Mouse (Mus musculus): ENCODE data around the gene Elovl2. TPM values are rescaled to one million over a fixed set of nuclear protein-coding genes. Genes with fewer than 3 reads are reported as not detected.

Gene Elovl2
- polyA plus RNA-seq, 1 experiment: 0.16 TPM

DNA sequence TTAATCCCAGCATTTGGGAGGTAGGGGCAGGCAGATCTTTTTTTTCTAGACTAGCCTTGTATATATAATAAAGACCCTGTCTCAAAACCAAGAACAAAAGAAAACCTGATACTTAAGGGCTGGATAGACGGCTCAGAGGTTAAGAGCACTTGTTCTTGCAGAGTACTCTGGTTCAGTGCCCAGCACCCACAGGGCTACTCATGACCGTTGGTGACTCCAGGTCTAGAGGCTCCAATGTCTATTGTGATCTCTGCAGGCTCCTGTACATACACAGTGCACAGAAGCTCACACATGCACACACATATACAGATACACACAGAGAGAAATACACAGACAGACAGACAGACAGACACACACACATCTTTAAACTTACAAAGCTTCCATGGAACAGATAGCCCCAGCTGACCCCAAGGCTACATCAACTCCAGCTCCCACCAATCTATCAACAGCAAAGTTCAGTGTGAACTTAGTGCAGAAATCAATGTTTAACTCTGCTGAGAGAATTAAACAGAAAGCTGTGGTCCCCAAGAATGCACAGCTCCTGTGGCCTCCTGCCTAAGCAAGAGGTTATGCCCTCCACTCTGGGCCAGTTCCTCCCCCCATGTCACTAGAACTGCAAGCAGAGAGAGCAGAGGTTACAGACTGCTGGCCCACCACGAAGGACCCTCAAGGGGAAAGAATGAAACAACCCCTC lies 24.4 kb downstream of the Elovl2 start:
- no peak for DNase-seq
- TF ChIP-seq POLR2A (IDR thresholded peaks at IDR 0.05; ENCODE audit: control insufficient read depth, extremely low read depth, insufficient read depth, low read length, poor library complexity) (no peak), CTCF (IDR thresholded peaks at IDR 0.05; ENCODE audit: borderline replicate concordance, control insufficient read depth, extremely low read depth, insufficient read depth, low read length, poor library complexity) (no peak)
- Histone ChIP-seq H3K4me1 (replicated peaks; ENCODE audit: control insufficient read depth, insufficient read depth, low read length) (no peaks in the 10 kb centered on the region), H3K36me3 (ENCODE audit: control insufficient read depth, insufficient read depth, low read length) (no peaks in the 10 kb centered on the region), H3K4me3 (ENCODE audit: control insufficient read depth, insufficient read depth, low read length) (no peak overlapping the region), H3K27me3 (ENCODE audit: control insufficient read depth, insufficient read depth, low read length) (no peaks in the 10 kb centered on the region), H3K27ac (ENCODE audit: control insufficient read depth, insufficient read depth, low read length) (no peak overlapping the region)
- WGBS: 79% methylated on average over 3 of the region's 3 CpGs

DNA sequence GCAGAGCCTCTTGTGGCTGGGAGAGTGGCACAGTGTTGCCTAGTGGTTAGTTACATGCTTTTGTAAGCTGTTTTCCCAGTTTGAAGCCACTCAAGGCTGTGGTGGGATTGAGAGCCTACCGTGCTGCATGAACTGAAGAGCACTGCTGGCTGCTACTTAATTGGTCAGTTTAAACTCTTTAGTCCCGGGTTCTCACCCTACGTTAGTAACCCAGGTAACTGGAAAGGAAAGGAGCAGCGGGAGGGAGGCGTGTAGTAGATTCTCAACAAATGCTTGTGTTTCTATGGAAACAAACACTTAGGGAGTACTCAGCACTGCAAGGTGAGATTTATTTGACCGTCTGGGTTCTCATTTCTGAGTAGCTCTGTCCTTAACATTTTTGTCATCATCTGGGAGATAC lies 32.3 kb downstream of the Elovl2 start:
- no peak overlapping the region for H3K27ac ChIP-seq (ENCODE audit: control insufficient read depth, insufficient read depth, low read length)
- WGBS: 94% methylated on average over 6 of the region's 6 CpGs
- no peak for DNase-seq
- no peaks in the 10 kb centered on the region for H3K4me1 ChIP-seq (replicated peaks; ENCODE audit: control insufficient read depth, insufficient read depth, low read length)
- TF ChIP-seq POLR2A (IDR thresholded peaks at IDR 0.05; ENCODE audit: control insufficient read depth, extremely low read depth, insufficient read depth, low read length, poor library complexity) (no peak), CTCF (IDR thresholded peaks at IDR 0.05; ENCODE audit: borderline replicate concordance, control insufficient read depth, extremely low read depth, insufficient read depth, low read length, poor library complexity) (no peak)
- H3K36me3 ChIP-seq (ENCODE audit: control insufficient read depth, insufficient read depth, low read length): no peaks in the 10 kb centered on the region
- H3K27me3 ChIP-seq (ENCODE audit: control insufficient read depth, insufficient read depth, low read length): no peaks in the 10 kb centered on the region
- H3K4me3 ChIP-seq (ENCODE audit: control insufficient read depth, insufficient read depth, low read length): no peak overlapping the region

DNA sequence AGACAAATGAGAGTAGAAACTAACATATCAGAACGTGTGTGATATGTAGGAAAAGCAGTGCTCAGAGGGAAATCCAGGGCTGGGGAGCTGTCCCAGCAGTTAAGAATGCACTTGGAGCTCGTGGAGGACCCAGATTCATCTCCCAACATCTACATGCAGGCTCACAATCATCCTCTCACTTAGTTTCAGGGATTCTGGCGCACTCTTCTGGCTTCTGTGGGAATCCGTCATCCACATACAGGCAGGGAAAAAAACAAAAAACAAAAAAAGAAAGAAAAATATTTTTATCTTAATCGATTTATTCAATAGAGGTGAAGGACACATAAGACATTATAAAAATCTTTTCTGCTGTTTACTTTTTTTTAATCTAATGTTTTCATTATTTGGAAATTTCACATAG lies 61.8 kb downstream of the Elovl2 start:
- DNase-seq: no peak
- WGBS: 74% methylated on average over 5 of the region's 5 CpGs

GRCm38 (mm10) chr13:41153146-41153545 lies 67.1 kb downstream of the Elovl2 start:
- H3K27ac ChIP-seq (ENCODE audit: control insufficient read depth, insufficient read depth, low read length): no peak overlapping the region
- no peak overlapping the region for H3K4me3 ChIP-seq (ENCODE audit: control insufficient read depth, insufficient read depth, low read length)
- no peaks in the 10 kb centered on the region for H3K36me3 ChIP-seq (ENCODE audit: control insufficient read depth, insufficient read depth, low read length)
- no peak for DNase-seq
- TF ChIP-seq CTCF (IDR thresholded peaks at IDR 0.05; ENCODE audit: borderline replicate concordance, control insufficient read depth, extremely low read depth, insufficient read depth, low read length, poor library complexity) (no peak), POLR2A (IDR thresholded peaks at IDR 0.05; ENCODE audit: control insufficient read depth, extremely low read depth, insufficient read depth, low read length, poor library complexity) (no peak)
- H3K4me1 ChIP-seq (replicated peaks; ENCODE audit: control insufficient read depth, insufficient read depth, low read length): no peaks in the 10 kb centered on the region
- 84% methylated on average over 11 of the region's 11 CpGs for WGBS
- H3K27me3 ChIP-seq (ENCODE audit: control insufficient read depth, insufficient read depth, low read length): no peaks in the 10 kb centered on the region

More for the DNA sequence above, 61.8 kb downstream of the Elovl2 start:
- no peak for TF ChIP-seq CTCF (IDR thresholded peaks at IDR 0.05; ENCODE audit: borderline replicate concordance, control insufficient read depth, extremely low read depth, insufficient read depth, low read length, poor library complexity)
- TF ChIP-seq POLR2A (IDR thresholded peaks at IDR 0.05; ENCODE audit: control insufficient read depth, extremely low read depth, insufficient read depth, low read length, poor library complexity): no peak
- Histone ChIP-seq H3K27ac (ENCODE audit: control insufficient read depth, insufficient read depth, low read length) (no peak overlapping the region), H3K36me3 (ENCODE audit: control insufficient read depth, insufficient read depth, low read length) (no peaks in the 10 kb centered on the region), H3K4me1 (replicated peaks; ENCODE audit: control insufficient read depth, insufficient read depth, low read length) (no peaks in the 10 kb centered on the region), H3K27me3 (ENCODE audit: control insufficient read depth, insufficient read depth, low read length) (no peaks in the 10 kb centered on the region), H3K4me3 (ENCODE audit: control insufficient read depth, insufficient read depth, low read length) (no peak overlapping the region)

GRCm38 (mm10) chr13:41146271-41146670 lies 73.9 kb downstream of the Elovl2 start:
- 74% methylated on average over 10 of the region's 10 CpGs for WGBS
- peak; percentile 55 for DNase-seq
- TF ChIP-seq POLR2A (IDR thresholded peaks at IDR 0.05; ENCODE audit: control insufficient read depth, extremely low read depth, insufficient read depth, low read length, poor library complexity) (no peak), CTCF (IDR thresholded peaks at IDR 0.05; ENCODE audit: borderline replicate concordance, control insufficient read depth, extremely low read depth, insufficient read depth, low read length, poor library complexity) (peak; percentile 14; the same call in 1 of the 2 replicates)

DNA sequence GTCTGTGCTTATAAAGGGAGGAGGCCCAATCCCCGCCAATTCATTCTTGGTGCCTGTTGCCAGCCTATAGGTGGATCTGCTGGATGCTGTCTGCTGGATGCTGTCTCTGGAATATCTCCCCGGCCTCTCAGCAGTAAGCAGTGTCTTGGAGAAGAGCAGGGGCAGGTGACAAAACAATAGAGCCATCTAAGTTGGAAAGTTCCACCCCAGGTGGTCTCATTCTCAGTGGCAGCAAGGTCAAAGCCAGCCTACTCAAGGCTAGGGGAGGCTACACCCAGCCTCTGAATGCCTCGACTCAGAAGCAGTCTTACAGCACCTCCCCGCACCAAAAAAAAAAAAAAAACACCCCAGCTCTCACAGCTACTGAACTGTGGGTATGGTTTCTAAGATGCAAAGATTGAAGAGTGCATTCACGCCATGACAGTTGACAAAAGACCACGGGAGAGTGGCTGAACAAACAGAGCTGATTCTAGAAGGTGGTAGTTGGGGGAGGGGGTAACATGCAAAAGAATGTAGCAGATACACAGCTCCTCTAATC lies 74.7 kb downstream of the Elovl2 start:
- no peaks in the 10 kb centered on the region for H3K27me3 ChIP-seq (ENCODE audit: control insufficient read depth, insufficient read depth, low read length)
- H3K4me1 ChIP-seq (replicated peaks; ENCODE audit: control insufficient read depth, insufficient read depth, low read length): no peaks in the 10 kb centered on the region
- no peak overlapping the region for H3K4me3 ChIP-seq (ENCODE audit: control insufficient read depth, insufficient read depth, low read length)
- H3K36me3 ChIP-seq (ENCODE audit: control insufficient read depth, insufficient read depth, low read length): no peaks in the 10 kb centered on the region
- TF ChIP-seq CTCF (IDR thresholded peaks at IDR 0.05; ENCODE audit: borderline replicate concordance, control insufficient read depth, extremely low read depth, insufficient read depth, low read length, poor library complexity): no peak
- TF ChIP-seq POLR2A (IDR thresholded peaks at IDR 0.05; ENCODE audit: control insufficient read depth, extremely low read depth, insufficient read depth, low read length, poor library complexity): no peak
- no peak overlapping the region for H3K27ac ChIP-seq (ENCODE audit: control insufficient read depth, insufficient read depth, low read length)
- DNase-seq: no peak
- 80% methylated on average over 6 of the region's 6 CpGs for WGBS

More at GRCm38 (mm10) chr13:41146271-41146670, 73.9 kb downstream of the Elovl2 start:
- H3K27me3 ChIP-seq (ENCODE audit: control insufficient read depth, insufficient read depth, low read length): no peaks in the 10 kb centered on the region
- H3K36me3 ChIP-seq (ENCODE audit: control insufficient read depth, insufficient read depth, low read length): no peaks in the 10 kb centered on the region
- no peaks in the 10 kb centered on the region for H3K4me1 ChIP-seq (replicated peaks; ENCODE audit: control insufficient read depth, insufficient read depth, low read length)
- no peak overlapping the region for H3K27ac ChIP-seq (ENCODE audit: control insufficient read depth, insufficient read depth, low read length)
- no peak overlapping the region for H3K4me3 ChIP-seq (ENCODE audit: control insufficient read depth, insufficient read depth, low read length)

Data from thymus, adult 2 months (tissue).